Mouse (Mus musculus) myocyte (in vitro differentiated cells): Measurements from ENCODE around the gene Nos1ap.

Source experiments
- MYOD1 ChIP-seq, 3 experiments: IDR thresholded peaks; one replicate each; pipeline ENCODE4 v1.6.1; 2011; ENCODE audit warnings: control low read depth in 2 of 3, low read depth in 2 of 3, mild to moderate bottlenecking in 2 of 3, moderate library complexity in 1 of 3; ENCODE audit not compliant: insufficient read length in 2 of 3, control insufficient read depth in 1 of 3
- USF1 ChIP-seq: IDR thresholded peaks from one replicate; pipeline ENCODE4 v1.6.1; 2011; ENCODE audit warnings: low read depth, mild to moderate bottlenecking, control low read depth, moderate library complexity

- TF ChIP-seq MYOD1 (IDR thresholded peaks at IDR 0.05; ENCODE audit: control insufficient read depth in 1 of 3, insufficient read length in 2 of 3, low read depth in 2 of 3) (no peak), USF1 (no peak)
Observed at GRCm38 (mm10) chr1:170434146-170434545, 155.5 kb downstream of the Nos1ap start.
